Mouse (Mus musculus) spleen, postnatal 4 days (tissue): ENCODE measurements around the gene Bet1l.

ENCODE experiments used
- DNase-seq, 2 experiments: peaks; one replicate each; pipeline ENCODE4 v3.0.0; 2022; ENCODE audit warnings: low spot score in 2 of 2

Bet1l gene

DNA sequence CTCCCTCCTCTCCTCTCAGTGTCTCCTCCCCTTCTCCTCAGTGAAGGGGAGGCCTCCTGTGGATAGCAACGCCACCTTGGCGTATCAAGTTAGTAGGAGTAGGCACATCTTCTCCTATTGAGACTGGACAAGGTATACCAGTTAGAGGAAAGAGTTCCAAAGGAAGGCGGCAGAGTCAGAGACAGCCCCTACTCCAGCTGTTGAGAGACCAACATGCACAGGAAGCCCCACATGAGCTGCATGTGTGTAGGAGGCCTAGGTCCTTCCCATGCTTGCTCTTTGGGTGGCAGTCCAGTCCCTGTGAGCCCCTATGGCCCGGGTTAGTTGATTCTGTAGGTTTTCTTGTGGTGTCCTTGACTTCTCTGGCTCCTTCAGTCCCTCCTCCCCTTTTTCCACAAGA is 24.0 kb downstream of the Bet1l start:
- peak in 1 of 2 experiments; percentile 51 for DNase-seq

GRCm38 (mm10) chr7:140831447-140831846 is 25.9 kb downstream of the Bet1l start:
- no peak for DNase-seq

DNA sequence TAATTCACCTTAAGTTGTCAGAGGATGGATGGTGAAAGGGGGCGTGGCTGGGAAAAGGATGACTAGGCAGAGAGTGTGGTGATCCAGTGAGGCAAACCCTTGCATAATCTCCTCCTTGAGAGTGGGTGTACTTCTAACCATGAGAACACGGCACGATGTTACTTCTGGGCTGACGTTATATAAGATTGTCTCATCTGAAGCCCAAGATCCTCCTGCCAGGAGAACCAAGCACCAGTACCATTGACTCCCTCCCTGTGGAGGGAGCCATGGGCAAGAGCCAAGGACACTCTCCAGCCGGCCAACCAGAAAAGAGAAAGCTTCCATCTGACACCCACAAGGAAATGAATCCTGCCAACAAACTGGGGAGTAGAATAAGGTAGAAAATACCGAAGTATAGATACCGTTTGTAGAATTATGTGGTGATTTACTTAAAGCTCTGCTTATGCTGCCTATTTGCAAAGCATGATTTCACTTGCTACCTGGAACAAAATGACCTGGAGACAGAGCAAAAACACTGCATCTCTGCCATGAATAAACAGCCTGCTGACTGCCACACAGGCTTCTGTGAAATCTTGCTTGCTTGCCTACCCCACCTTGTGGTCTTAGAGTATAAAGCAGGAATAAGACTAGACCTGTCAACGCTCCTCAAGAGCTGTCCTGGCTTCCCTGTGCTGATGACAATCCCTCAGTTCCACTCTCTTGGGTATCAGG is 29.1 kb downstream of the Bet1l start:
- no peak for DNase-seq

GRCm38 (mm10) chr7:140822731-140823130 is 34.6 kb downstream of the Bet1l start:
- DNase-seq: no peak

GRCm38 (mm10) chr7:140821653-140822329 is 35.6 kb downstream of the Bet1l start, which contains the start of gene Zfp941:
Gene Zfp941 (minus strand): TSS chr7:140822178.
- DNase-seq: peak in 1 of 2 experiments; percentile 57

- no peak for DNase-seq
Measured at GRCm38 (mm10) chr7:140821305-140821652, 36.1 kb downstream of the Bet1l start.

- DNase-seq: peak in 1 of 2 experiments; percentile 56
Measured at GRCm38 (mm10) chr7:140820173-140820572, 37.2 kb downstream of the Bet1l start.

- no peak for DNase-seq
Measured at GRCm38 (mm10) chr7:140812850-140813249, 44.5 kb downstream of the Bet1l start.

DNA sequence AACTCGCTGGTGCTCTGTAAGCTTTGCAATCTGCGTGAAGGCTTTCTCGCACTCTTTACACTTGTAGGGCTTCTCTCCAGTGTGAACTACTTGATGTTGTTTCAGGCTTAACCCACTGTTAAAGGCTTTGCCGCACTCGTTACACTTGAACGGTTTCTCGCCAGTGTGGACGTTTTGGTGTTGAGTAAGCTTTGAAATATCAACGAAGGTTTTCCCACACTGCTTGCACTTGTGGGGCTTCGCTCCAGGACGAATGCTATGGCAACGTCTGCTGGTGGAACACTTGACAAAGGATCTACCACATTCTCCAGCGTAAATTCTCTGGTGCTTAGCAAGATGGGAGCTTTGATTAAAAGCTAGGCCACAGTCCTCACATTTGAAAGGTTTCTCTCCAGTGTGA is 45.7 kb downstream of the Bet1l start:
- no peak for DNase-seq

DNA sequence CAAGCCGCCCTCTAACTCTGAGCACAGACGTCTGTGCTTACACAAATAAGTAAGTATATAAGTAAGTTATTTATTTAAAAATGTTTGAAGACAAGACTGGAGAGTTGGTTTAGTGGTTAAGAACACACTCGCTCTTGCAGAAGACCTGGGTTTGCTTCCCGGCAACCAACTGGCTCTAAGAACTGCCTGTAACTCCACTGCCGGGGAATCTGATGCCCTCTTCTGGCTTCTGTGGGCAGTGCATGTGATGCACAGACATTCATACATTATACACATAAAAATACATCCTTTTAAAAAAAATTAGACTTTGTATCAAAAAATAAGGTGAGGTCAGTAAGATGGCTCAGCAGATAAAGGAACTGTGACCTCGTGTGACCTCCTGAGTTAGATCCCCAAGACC is 46.9 kb downstream of the Bet1l start:
- no peak for DNase-seq

DNA sequence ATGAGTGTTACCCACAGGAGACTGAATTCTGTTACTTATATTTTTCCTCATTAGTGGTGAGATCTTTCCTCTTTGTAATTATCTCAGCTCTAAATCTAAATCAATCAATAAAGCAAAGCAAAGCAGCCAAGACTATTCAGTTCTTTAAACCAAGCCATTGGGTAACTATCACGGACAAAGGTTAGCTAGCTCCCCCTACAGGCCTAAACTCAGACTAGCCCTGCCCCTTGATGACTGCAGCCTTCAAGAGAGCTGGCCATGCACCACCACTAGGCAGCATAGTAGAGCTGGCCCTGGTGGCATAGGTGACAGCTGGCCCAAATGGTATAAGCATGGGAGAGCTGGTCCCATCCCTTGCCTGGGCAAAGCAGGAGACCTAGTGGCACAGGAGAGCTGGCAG is 51.7 kb downstream of the Bet1l start:
- DNase-seq: peak in 1 of 2 experiments; percentile 26
